Mouse (Mus musculus): ENCODE results near the gene Pphln1. TPM values are rescaled to one million over a fixed set of nuclear protein-coding genes. Genes with fewer than 3 reads are reported as not detected.
"Not testable (repeated sequence)": the region's sequence is repeated elsewhere in the genome, so short reads cannot be mapped to it uniquely, and the experiment has no call there.

Gene Pphln1
- 42.6 and 45.1 TPM in 2 replicates for polyA plus RNA-seq (2015; fragmentation: Nextera tagmentation; extraction: Ambion mirVana)

DNA sequence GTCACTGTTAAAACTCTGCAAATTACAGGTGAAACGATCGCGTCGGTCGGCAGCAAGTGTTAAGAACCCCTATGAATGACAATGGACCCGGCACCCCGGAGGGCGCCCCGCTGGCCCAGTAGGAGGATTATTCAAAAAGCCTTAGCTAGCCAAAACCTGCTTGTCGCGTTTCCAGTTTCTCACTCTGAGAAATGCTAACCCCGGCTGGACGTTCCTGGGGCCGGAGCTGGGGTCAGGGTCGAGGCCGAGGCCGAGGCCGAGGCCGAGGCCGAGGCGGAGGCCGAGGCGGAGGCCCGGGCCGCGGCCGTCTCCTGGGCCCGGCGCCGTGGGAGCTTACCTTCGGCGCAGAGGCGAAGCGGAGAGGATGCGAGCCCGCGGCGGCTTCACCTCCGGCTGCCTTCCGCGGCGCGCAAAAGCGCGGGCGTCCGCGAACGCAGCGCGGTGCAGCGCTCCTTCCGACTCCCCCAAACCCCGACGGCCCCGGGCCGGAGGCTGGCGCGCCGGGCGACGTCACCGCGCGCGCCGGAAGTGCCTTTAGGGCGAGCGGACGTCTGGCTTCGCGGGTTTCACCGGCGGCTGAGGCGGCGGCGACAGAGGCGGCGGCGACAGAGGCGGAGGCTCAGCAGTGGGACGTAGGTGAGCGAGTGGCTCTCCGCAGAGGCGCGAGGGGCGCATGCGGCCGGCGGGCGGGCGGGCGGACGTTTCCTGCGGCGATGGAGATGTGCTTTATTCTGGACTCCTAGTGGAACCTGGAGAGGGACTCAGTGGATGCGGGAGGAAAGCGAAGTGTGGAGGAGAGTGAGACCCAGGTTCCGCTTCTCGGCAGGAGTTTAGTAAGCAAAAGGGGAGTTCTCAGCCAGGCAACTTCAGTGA is at the start of gene Pphln1, which contains the start of gene Zcrb1:
TSS of gene Pphln1 (plus strand) at position 525 of the 873 bp plus-strand sequence.
TSS of gene Zcrb1 (minus strand) at position 509 of the 873 bp plus-strand sequence.
- Histone ChIP-seq H3K27ac (ENCODE audit: low read length) (peak within 1 kb of the TSS; percentile 86), H3K4me1 (replicated peaks; ENCODE audit: control insufficient read depth, insufficient read depth, low read length) (peaks cover 25% of the 10 kb centered on the region), H3K9ac (ENCODE audit: low read length) (peak within 1 kb of the TSS; percentile 98), H3K27me3 (ENCODE audit: control insufficient read depth, insufficient read depth, low read depth, low read length) (no peaks in the 10 kb centered on the region), H3K4me3 (ENCODE audit: low read length) (peak within 1 kb of the TSS; percentile 94), H3K36me3 (ENCODE audit: control insufficient read depth, insufficient read depth, low read length) (peaks cover 5% of the 10 kb centered on the region; the same call in 1 of the 2 replicates), H3K4me2 (ENCODE audit: low read depth, low read length) (peak within 1 kb of the TSS; percentile 87), H3K9me3 (ENCODE audit: control insufficient read depth, low read length) (no peaks in the 10 kb centered on the region)
- peak; percentile 96 for ATAC-seq (ENCODE audit: low read depth)
- under 1% methylated on average over 84 of the region's 100 CpGs for WGBS

DNA sequence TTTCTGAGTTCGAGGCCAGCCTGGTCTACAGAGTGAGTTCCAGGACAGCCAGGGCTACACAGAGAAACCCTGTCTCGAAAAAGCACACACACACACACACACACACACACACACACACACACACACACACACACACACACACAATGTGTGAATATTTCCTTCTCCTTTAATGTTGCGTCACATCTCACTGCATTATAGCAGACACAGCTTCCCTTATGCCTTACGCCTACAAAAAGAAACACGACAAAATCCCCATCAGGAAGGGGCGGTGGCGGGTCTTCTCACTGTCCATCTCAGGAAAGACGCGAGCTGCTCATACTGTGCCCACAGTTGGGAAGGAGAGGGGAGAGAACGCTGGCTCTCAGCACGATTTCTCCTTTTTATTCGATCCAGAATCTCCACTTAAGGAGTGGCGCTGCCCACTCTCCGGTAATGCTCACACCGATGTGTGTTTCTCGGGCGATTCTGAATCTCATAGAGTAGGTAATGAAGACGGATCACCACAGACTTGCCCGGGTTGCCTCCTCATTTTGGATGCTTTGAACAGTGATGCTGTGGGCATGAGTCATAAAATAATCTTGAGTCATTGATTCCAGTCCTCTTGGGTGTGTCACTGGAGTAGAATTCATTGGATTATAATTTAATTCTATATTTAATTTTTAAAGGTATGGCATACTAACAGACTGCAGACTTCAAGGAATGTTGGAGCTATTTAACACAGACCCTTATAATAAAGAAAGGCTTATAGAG is 39.6 kb upstream of the Pphln1 start:
- Histone ChIP-seq H3K9ac (ENCODE audit: low read length) (no peak overlapping the region), H3K27me3 (ENCODE audit: control insufficient read depth, insufficient read depth, low read depth, low read length) (no peaks in the 10 kb centered on the region), H3K4me3 (ENCODE audit: low read length) (no peak overlapping the region), H3K36me3 (ENCODE audit: control insufficient read depth, insufficient read depth, low read length) (no peaks in the 10 kb centered on the region), H3K9me3 (ENCODE audit: control insufficient read depth, low read length) (no peaks in the 10 kb centered on the region), H3K4me2 (ENCODE audit: low read depth, low read length) (no peak overlapping the region), H3K4me1 (replicated peaks; ENCODE audit: control insufficient read depth, insufficient read depth, low read length) (no peaks in the 10 kb centered on the region), H3K27ac (ENCODE audit: low read length) (no peak overlapping the region)
- ATAC-seq (ENCODE audit: low read depth) = no peak
- 83% methylated on average over 18 of the region's 19 CpGs for WGBS

DNA sequence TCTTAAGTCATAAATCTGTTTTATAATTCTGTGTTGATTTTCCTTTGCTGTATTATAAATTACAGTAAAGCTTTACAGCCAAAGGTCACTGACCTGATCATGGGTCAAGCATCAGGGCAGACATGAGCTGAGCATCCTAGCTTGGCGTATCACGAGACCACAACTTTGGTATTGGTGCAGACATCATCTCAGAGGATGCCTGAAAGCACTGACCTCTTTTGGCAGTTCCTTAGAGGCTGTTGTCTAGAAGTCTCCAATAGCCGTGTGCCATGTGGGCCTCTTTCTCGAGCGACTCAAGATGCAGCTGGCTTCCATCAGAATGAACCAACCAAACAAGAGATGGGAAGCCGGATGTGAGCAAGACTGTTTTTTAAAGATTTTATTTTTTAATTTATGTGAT is 32.6 kb upstream of the Pphln1 start:
- Histone ChIP-seq H3K27ac (ENCODE audit: low read length) (no peak overlapping the region), H3K27me3 (ENCODE audit: control insufficient read depth, insufficient read depth, low read depth, low read length) (no peaks in the 10 kb centered on the region), H3K9me3 (ENCODE audit: control insufficient read depth, low read length) (no peaks in the 10 kb centered on the region), H3K4me2 (ENCODE audit: low read depth, low read length) (no peak overlapping the region), H3K36me3 (ENCODE audit: control insufficient read depth, insufficient read depth, low read length) (no peaks in the 10 kb centered on the region), H3K4me3 (ENCODE audit: low read length) (no peak overlapping the region), H3K4me1 (replicated peaks; ENCODE audit: control insufficient read depth, insufficient read depth, low read length) (no peaks in the 10 kb centered on the region), H3K9ac (ENCODE audit: low read length) (no peak overlapping the region)
- 63% methylated on average over 6 of the region's 6 CpGs for WGBS
- ATAC-seq (ENCODE audit: low read depth) = no peak

DNA sequence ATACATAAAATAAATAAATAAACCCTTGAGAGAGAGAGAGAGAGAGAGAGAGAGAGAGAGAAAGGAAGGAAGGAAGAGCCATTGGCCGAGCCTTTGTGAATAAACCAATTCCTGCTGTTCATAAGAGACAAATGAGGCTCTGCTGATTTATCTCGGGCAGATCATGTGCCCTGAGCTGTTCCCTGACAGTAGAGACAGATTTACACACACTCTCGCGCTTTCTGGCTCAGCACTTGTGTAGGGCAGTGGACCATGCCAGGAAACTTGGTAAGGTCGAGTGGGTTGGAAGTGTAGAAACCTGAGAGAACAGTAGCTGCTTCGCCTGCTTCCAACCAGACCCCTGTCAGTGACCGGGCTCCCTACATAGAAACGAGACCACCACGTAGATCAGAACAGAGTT is 29.6 kb upstream of the Pphln1 start:
- no peaks in the 10 kb centered on the region for H3K36me3 ChIP-seq (ENCODE audit: control insufficient read depth, insufficient read depth, low read length)
- H3K4me3 ChIP-seq (ENCODE audit: low read length) = no peak overlapping the region
- H3K9me3 ChIP-seq (ENCODE audit: control insufficient read depth, low read length) = no peaks in the 10 kb centered on the region
- no peaks in the 10 kb centered on the region for H3K4me1 ChIP-seq (replicated peaks; ENCODE audit: control insufficient read depth, insufficient read depth, low read length)
- ATAC-seq (ENCODE audit: low read depth) = peak; percentile 51; the same call in 1 of the 2 replicates
- WGBS = 40% methylated on average over 9 of the region's 9 CpGs
- H3K27ac ChIP-seq (ENCODE audit: low read length) = no peak overlapping the region
- no peaks in the 10 kb centered on the region for H3K27me3 ChIP-seq (ENCODE audit: control insufficient read depth, insufficient read depth, low read depth, low read length)
- H3K4me2 ChIP-seq (ENCODE audit: low read depth, low read length) = 0 out of 2 replicates have a peak overlapping the region, but pooled peaks have one; percentile 16
- no peak overlapping the region for H3K9ac ChIP-seq (ENCODE audit: low read length)

DNA sequence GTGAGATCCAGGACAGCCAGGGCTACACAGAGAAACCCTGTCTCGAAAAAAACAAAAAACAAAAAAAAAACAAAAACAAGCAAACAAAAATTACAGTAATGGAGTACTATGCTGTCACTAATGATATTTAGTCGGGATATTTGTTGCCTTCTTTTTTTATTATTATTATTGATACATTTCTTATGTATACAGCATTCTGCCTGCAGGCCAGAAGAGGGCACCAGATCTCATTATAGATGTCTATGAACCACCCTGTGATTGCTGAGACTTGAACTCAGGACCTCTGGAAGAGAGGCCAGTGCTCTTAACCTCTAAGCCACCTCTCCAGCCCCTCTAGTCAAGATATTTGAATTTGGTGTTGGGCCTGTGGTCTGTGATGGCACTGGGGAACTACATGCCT is 26.3 kb upstream of the Pphln1 start:
- H3K36me3 ChIP-seq (ENCODE audit: control insufficient read depth, insufficient read depth, low read length) = no peaks in the 10 kb centered on the region
- H3K4me1 ChIP-seq (replicated peaks; ENCODE audit: control insufficient read depth, insufficient read depth, low read length) = no peaks in the 10 kb centered on the region
- no peak overlapping the region for H3K9ac ChIP-seq (ENCODE audit: low read length)
- H3K27ac ChIP-seq (ENCODE audit: low read length) = no peak overlapping the region
- ATAC-seq (ENCODE audit: low read depth) = no peak
- WGBS = 86% methylated on average over 2 of the region's 2 CpGs
- H3K4me3 ChIP-seq (ENCODE audit: low read length) = no peak overlapping the region
- H3K27me3 ChIP-seq (ENCODE audit: control insufficient read depth, insufficient read depth, low read depth, low read length) = no peaks in the 10 kb centered on the region
- H3K4me2 ChIP-seq (ENCODE audit: low read depth, low read length) = no peak overlapping the region
- H3K9me3 ChIP-seq (ENCODE audit: control insufficient read depth, low read length) = no peaks in the 10 kb centered on the region

DNA sequence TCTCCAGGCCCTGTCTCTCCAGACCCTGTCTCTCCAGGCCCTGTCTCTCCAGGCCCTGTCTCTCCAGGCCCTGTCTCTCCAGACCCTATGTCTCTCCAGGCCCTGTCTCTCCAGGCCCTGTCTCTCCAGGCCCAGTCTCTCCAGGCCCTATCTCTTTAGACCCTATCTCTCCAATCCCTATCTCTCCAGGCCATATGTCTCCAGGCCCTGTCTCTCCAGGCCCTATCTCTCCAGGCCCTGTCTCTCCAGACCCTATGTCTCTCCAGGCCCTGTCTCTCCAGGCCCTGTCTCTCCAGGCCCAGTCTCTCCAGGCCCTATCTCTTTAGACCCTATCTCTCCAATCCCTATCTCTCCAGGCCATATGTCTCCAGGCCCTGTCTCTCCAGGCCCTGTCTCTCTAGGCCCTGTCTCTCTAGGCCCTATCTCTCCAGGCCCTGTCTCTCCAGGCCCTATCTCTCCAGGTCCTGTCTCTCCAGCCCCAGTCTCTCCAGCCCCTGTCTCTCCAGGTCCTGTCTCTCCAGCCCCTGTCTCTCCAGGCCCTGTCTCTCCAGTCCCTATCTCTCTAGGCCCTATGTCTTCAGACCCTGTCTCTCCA is 25.5 kb upstream of the Pphln1 start:
- H3K9me3 ChIP-seq (ENCODE audit: control insufficient read depth, low read length); H3K4me3 ChIP-seq (ENCODE audit: low read length); H3K27ac ChIP-seq (ENCODE audit: low read length); H3K27me3 ChIP-seq (ENCODE audit: control insufficient read depth, insufficient read depth, low read depth, low read length); H3K4me1 ChIP-seq (replicated peaks; ENCODE audit: control insufficient read depth, insufficient read depth, low read length); H3K4me2 ChIP-seq (ENCODE audit: low read depth, low read length); H3K36me3 ChIP-seq (ENCODE audit: control insufficient read depth, insufficient read depth, low read length); H3K9ac ChIP-seq (ENCODE audit: low read length); ATAC-seq (ENCODE audit: low read depth): not testable (repeated sequence)

DNA sequence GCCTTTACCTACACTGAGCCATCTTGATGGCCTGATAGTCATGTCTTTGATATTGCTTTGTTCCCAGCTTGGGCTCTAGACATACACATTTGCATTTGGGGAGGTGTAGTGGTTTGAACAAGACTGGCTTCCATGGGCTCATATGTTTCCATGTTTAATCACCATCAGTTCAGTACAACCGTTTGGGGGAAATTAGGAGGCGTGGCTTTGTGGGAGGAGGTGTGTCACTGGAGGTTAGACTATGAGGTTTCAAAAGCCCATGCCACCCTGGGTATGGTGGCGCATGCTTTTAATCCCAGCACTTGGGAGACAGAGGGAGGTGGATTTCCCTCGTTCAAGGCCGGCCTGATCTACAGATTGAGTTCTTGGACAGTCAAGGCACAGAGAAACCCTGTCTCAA is 22.5 kb upstream of the Pphln1 start:
- no peak overlapping the region for H3K9ac ChIP-seq (ENCODE audit: low read length)
- no peak overlapping the region for H3K27ac ChIP-seq (ENCODE audit: low read length)
- H3K4me2 ChIP-seq (ENCODE audit: low read depth, low read length) = no peak overlapping the region
- H3K27me3 ChIP-seq (ENCODE audit: control insufficient read depth, insufficient read depth, low read depth, low read length) = no peaks in the 10 kb centered on the region
- no peak overlapping the region for H3K4me3 ChIP-seq (ENCODE audit: low read length)
- ATAC-seq (ENCODE audit: low read depth) = no peak
- no peaks in the 10 kb centered on the region for H3K4me1 ChIP-seq (replicated peaks; ENCODE audit: control insufficient read depth, insufficient read depth, low read length)
- H3K36me3 ChIP-seq (ENCODE audit: control insufficient read depth, insufficient read depth, low read length) = no peaks in the 10 kb centered on the region
- H3K9me3 ChIP-seq (ENCODE audit: control insufficient read depth, low read length) = no peaks in the 10 kb centered on the region
- WGBS = 84% methylated on average over 5 of the region's 5 CpGs

DNA sequence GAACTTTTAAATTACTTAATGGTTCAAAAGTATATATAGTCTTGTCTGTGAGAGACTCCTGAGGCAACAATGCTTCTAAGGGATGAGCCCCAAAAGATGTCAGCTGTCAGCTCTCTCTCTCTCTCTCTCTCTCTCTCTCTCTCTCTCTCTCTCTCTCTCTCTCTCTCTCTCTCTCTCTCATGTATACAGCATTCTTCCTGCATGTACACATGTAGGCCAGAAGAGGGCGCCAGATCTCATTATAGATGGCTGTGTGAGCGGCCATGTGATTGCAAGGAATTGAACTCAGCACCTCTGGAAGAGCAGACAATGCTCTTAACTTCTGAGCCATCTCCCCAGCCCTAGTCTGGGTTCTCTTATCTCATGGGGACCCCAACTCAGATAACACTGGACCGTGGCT is 19.0 kb upstream of the Pphln1 start:
- Histone ChIP-seq H3K36me3 (ENCODE audit: control insufficient read depth, insufficient read depth, low read length) (no peaks in the 10 kb centered on the region), H3K9ac (ENCODE audit: low read length) (no peak overlapping the region), H3K4me1 (replicated peaks; ENCODE audit: control insufficient read depth, insufficient read depth, low read length) (no peaks in the 10 kb centered on the region), H3K4me3 (ENCODE audit: low read length) (no peak overlapping the region), H3K4me2 (ENCODE audit: low read depth, low read length) (no peak overlapping the region), H3K27me3 (ENCODE audit: control insufficient read depth, insufficient read depth, low read depth, low read length) (no peaks in the 10 kb centered on the region), H3K27ac (ENCODE audit: low read length) (no peak overlapping the region), H3K9me3 (ENCODE audit: control insufficient read depth, low read length) (no peaks in the 10 kb centered on the region)
- ATAC-seq (ENCODE audit: low read depth) = no peak
- 70% methylated on average over 3 of the region's 3 CpGs for WGBS

DNA sequence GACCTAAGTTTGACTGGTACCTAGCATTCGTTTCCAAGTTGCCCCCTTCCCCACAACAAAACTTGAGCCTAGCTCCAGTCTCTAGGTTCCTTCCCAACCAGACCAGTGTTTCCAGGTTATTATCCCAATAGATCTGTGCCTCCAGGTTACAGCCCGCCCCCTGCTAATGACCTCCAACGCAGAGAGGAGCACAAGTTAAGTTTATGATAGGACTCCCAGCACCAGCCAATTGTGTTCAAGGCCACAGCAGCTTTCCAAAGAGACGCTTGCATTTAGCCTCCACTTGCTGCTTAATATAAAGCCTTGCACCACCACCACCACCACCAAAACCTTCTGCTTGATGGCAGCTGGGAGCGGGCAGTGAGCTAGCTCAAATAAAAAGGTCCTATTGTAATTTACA is 16.8 kb upstream of the Pphln1 start:
- WGBS = 63% methylated on average over 5 of the region's 5 CpGs
- ATAC-seq (ENCODE audit: low read depth) = no peak

More for the DNA sequence above, 16.8 kb upstream of the Pphln1 start:
- Histone ChIP-seq H3K27ac (ENCODE audit: low read length) (no peak overlapping the region), H3K4me1 (replicated peaks; ENCODE audit: control insufficient read depth, insufficient read depth, low read length) (no peaks in the 10 kb centered on the region), H3K9me3 (ENCODE audit: control insufficient read depth, low read length) (no peaks in the 10 kb centered on the region), H3K4me3 (ENCODE audit: low read length) (no peak overlapping the region), H3K9ac (ENCODE audit: low read length) (no peak overlapping the region), H3K36me3 (ENCODE audit: control insufficient read depth, insufficient read depth, low read length) (peaks cover 6% of the 10 kb centered on the region; the same call in 1 of the 2 replicates), H3K27me3 (ENCODE audit: control insufficient read depth, insufficient read depth, low read depth, low read length) (no peaks in the 10 kb centered on the region), H3K4me2 (ENCODE audit: low read depth, low read length) (no peak overlapping the region)
